Mouse (Mus musculus): ENCODE results near the gene Csrnp2.

GRCm38 (mm10) chr15:100429959-100430565 lies 65.2 kb downstream of the Csrnp2 start:
- TF ChIP-seq CTCF (IDR thresholded peaks at IDR 0.05; ENCODE audit: low read depth): no peak
- TF ChIP-seq EP300 (IDR thresholded peaks at IDR 0.05; ENCODE audit: low read depth): no peak

Measured in liver, embryonic 14.5 days (tissue).